Mouse (Mus musculus): ENCODE data around the gene Amy2a3. TPM values are rescaled to one million over a fixed set of nuclear protein-coding genes. Genes with fewer than 3 reads are reported as not detected.
"Not testable (repeated sequence)": the region's sequence is repeated elsewhere in the genome, so short reads cannot be mapped to it uniquely, and the experiment has no call there.

Amy2a3 gene
- total RNA-seq (2012; rRNA removed) (not detected in 2 replicates), polyA plus RNA-seq (2012; ENCODE audit: insufficient read depth in 1 of 2, insufficient read length in 2 of 2, low read depth in 1 of 2, low replicate concordance in 2 of 2, missing spikeins in 1 of 2) (not detected)

DNA sequence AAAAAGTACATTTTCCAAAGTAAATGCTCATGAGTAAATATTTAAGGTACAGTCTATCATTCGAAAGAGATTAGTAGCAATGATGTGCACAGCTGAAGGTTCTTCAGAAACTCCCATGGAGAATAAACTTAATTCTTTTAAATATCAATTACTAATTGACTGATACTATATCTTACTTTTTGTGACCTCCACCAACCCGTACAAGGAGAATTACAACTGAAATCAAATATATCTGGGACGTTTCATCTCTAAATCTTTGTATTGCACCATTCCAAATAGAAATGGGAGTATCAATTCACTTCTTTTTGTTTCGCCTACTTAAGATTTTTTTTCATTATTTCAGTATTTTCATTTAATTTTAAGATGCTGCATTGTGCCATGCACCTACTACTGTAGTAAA is at the start of gene Amy2a3:
Amy2a3 (minus strand) TSS at position 101 of the 400 bp plus-strand sequence.
- H3K27ac ChIP-seq (ENCODE audit: control insufficient read depth, low read depth, low read length); H3K36me3 ChIP-seq (ENCODE audit: control insufficient read depth in 1 of 2, insufficient read depth in 2 of 2, low read length in 2 of 2); H3K4me3 ChIP-seq (ENCODE audit: control insufficient read depth in 1 of 2, insufficient read depth in 1 of 2, low read depth in 2 of 2, low read length in 2 of 2); H3K27me3 ChIP-seq (ENCODE audit: control insufficient read depth in 1 of 2, insufficient read depth in 2 of 2, low read length in 2 of 2); H3K9ac ChIP-seq (ENCODE audit: control insufficient read depth, low read depth, low read length, poor library complexity, severe bottlenecking); H3K4me1 ChIP-seq (ENCODE audit: control insufficient read depth in 1 of 2, insufficient read depth in 2 of 2, low read length in 2 of 2); H3K79me2 ChIP-seq (ENCODE audit: control insufficient read depth, insufficient read depth, low read length, poor library complexity); H3K9me3 ChIP-seq (replicated peaks; ENCODE audit: insufficient read depth, low read length); DNase-seq (ENCODE audit: low read depth, low spot score): not testable (repeated sequence)

DNA sequence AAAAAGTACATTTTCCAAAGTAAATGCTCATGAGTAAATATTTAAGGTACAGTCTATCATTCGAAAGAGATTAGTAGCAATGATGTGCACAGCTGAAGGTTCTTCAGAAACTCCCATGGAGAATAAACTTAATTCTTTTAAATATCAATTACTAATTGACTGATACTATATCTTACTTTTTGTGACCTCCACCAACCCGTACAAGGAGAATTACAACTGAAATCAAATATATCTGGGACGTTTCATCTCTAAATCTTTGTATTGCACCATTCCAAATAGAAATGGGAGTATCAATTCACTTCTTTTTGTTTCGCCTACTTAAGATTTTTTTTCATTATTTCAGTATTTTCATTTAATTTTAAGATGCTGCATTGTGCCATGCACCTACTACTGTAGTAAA is 32.7 kb upstream of the Amy2a3 start, which contains the start of gene Amy2a2:
Amy2a2 (minus strand) TSS at position 101 of the 400 bp plus-strand sequence.
- H3K9ac ChIP-seq (ENCODE audit: control insufficient read depth, low read depth, low read length, poor library complexity, severe bottlenecking); H3K79me2 ChIP-seq (ENCODE audit: control insufficient read depth, insufficient read depth, low read length, poor library complexity); H3K9me3 ChIP-seq (replicated peaks; ENCODE audit: insufficient read depth, low read length); H3K36me3 ChIP-seq (ENCODE audit: control insufficient read depth in 1 of 2, insufficient read depth in 2 of 2, low read length in 2 of 2); DNase-seq (ENCODE audit: low read depth, low spot score); H3K27me3 ChIP-seq (ENCODE audit: control insufficient read depth in 1 of 2, insufficient read depth in 2 of 2, low read length in 2 of 2); H3K4me3 ChIP-seq (ENCODE audit: control insufficient read depth in 1 of 2, insufficient read depth in 1 of 2, low read depth in 2 of 2, low read length in 2 of 2); H3K4me1 ChIP-seq (ENCODE audit: control insufficient read depth in 1 of 2, insufficient read depth in 2 of 2, low read length in 2 of 2); H3K27ac ChIP-seq (ENCODE audit: control insufficient read depth, low read depth, low read length): not testable (repeated sequence)

DNA sequence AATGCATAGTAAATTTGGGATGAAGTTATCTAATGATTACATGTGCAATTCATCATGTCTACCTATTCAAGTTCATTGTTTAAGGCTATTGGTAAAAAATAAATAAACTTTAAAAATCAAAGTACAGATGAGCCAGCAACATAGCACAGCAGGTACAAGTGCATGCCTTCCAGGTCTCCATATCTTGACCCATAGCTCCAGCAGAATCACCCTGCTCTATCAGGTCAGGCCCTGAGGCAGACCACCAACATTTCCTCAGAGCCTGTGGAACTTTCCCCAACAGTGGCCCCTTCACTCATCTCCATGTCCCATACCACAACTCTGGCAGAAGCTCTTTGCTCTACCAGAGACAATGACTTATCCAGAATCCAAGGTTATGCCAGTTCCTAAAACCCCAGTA is 21.6 kb upstream of the Amy2a3 start:
- H3K27me3 ChIP-seq (ENCODE audit: control insufficient read depth in 1 of 2, insufficient read depth in 2 of 2, low read length in 2 of 2); H3K4me3 ChIP-seq (ENCODE audit: control insufficient read depth in 1 of 2, insufficient read depth in 1 of 2, low read depth in 2 of 2, low read length in 2 of 2); H3K9me3 ChIP-seq (replicated peaks; ENCODE audit: insufficient read depth, low read length): not testable (repeated sequence)

DNA sequence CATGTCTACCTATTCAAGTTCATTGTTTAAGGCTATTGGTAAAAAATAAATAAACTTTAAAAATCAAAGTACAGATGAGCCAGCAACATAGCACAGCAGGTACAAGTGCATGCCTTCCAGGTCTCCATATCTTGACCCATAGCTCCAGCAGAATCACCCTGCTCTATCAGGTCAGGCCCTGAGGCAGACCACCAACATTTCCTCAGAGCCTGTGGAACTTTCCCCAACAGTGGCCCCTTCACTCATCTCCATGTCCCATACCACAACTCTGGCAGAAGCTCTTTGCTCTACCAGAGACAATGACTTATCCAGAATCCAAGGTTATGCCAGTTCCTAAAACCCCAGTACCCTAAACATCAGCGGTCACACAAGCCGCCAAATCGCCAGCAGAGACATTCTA is 10.9 kb downstream of the Amy2a3 start:
- H3K79me2 ChIP-seq (ENCODE audit: control insufficient read depth, insufficient read depth, low read length, poor library complexity); H3K4me1 ChIP-seq (ENCODE audit: control insufficient read depth in 1 of 2, insufficient read depth in 2 of 2, low read length in 2 of 2); H3K36me3 ChIP-seq (ENCODE audit: control insufficient read depth in 1 of 2, insufficient read depth in 2 of 2, low read length in 2 of 2); H3K9me3 ChIP-seq (replicated peaks; ENCODE audit: insufficient read depth, low read length); H3K9ac ChIP-seq (ENCODE audit: control insufficient read depth, low read depth, low read length, poor library complexity, severe bottlenecking); DNase-seq (ENCODE audit: low read depth, low spot score); H3K27ac ChIP-seq (ENCODE audit: control insufficient read depth, low read depth, low read length); H3K27me3 ChIP-seq (ENCODE audit: control insufficient read depth in 1 of 2, insufficient read depth in 2 of 2, low read length in 2 of 2); H3K4me3 ChIP-seq (ENCODE audit: control insufficient read depth in 1 of 2, insufficient read depth in 1 of 2, low read depth in 2 of 2, low read length in 2 of 2): not testable (repeated sequence)

More for the DNA sequence above, 21.6 kb upstream of the Amy2a3 start:
- H3K79me2 ChIP-seq (ENCODE audit: control insufficient read depth, insufficient read depth, low read length, poor library complexity); DNase-seq (ENCODE audit: low read depth, low spot score); H3K36me3 ChIP-seq (ENCODE audit: control insufficient read depth in 1 of 2, insufficient read depth in 2 of 2, low read length in 2 of 2); H3K4me1 ChIP-seq (ENCODE audit: control insufficient read depth in 1 of 2, insufficient read depth in 2 of 2, low read length in 2 of 2); H3K9ac ChIP-seq (ENCODE audit: control insufficient read depth, low read depth, low read length, poor library complexity, severe bottlenecking); H3K27ac ChIP-seq (ENCODE audit: control insufficient read depth, low read depth, low read length): not testable (repeated sequence)

DNA sequence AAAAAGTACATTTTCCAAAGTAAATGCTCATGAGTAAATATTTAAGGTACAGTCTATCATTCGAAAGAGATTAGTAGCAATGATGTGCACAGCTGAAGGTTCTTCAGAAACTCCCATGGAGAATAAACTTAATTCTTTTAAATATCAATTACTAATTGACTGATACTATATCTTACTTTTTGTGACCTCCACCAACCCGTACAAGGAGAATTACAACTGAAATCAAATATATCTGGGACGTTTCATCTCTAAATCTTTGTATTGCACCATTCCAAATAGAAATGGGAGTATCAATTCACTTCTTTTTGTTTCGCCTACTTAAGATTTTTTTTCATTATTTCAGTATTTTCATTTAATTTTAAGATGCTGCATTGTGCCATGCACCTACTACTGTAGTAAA is 32.5 kb downstream of the Amy2a3 start, which contains the start of gene Amy2a4:
Amy2a4 (minus strand) TSS at position 101 of the 400 bp plus-strand sequence.
- not testable (repeated sequence) for DNase-seq (ENCODE audit: low read depth, low spot score); H3K27ac ChIP-seq (ENCODE audit: control insufficient read depth, low read depth, low read length); H3K4me3 ChIP-seq (ENCODE audit: control insufficient read depth in 1 of 2, insufficient read depth in 1 of 2, low read depth in 2 of 2, low read length in 2 of 2); H3K36me3 ChIP-seq (ENCODE audit: control insufficient read depth in 1 of 2, insufficient read depth in 2 of 2, low read length in 2 of 2); H3K4me1 ChIP-seq (ENCODE audit: control insufficient read depth in 1 of 2, insufficient read depth in 2 of 2, low read length in 2 of 2); H3K9me3 ChIP-seq (replicated peaks; ENCODE audit: insufficient read depth, low read length); H3K79me2 ChIP-seq (ENCODE audit: control insufficient read depth, insufficient read depth, low read length, poor library complexity); H3K9ac ChIP-seq (ENCODE audit: control insufficient read depth, low read depth, low read length, poor library complexity, severe bottlenecking); H3K27me3 ChIP-seq (ENCODE audit: control insufficient read depth in 1 of 2, insufficient read depth in 2 of 2, low read length in 2 of 2)

DNA sequence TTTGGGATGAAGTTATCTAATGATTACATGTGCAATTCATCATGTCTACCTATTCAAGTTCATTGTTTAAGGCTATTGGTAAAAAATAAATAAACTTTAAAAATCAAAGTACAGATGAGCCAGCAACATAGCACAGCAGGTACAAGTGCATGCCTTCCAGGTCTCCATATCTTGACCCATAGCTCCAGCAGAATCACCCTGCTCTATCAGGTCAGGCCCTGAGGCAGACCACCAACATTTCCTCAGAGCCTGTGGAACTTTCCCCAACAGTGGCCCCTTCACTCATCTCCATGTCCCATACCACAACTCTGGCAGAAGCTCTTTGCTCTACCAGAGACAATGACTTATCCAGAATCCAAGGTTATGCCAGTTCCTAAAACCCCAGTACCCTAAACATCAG is 43.6 kb downstream of the Amy2a3 start:
- H3K36me3 ChIP-seq (ENCODE audit: control insufficient read depth in 1 of 2, insufficient read depth in 2 of 2, low read length in 2 of 2); DNase-seq (ENCODE audit: low read depth, low spot score); H3K9me3 ChIP-seq (replicated peaks; ENCODE audit: insufficient read depth, low read length); H3K9ac ChIP-seq (ENCODE audit: control insufficient read depth, low read depth, low read length, poor library complexity, severe bottlenecking); H3K27me3 ChIP-seq (ENCODE audit: control insufficient read depth in 1 of 2, insufficient read depth in 2 of 2, low read length in 2 of 2); H3K4me3 ChIP-seq (ENCODE audit: control insufficient read depth in 1 of 2, insufficient read depth in 1 of 2, low read depth in 2 of 2, low read length in 2 of 2); H3K4me1 ChIP-seq (ENCODE audit: control insufficient read depth in 1 of 2, insufficient read depth in 2 of 2, low read length in 2 of 2); H3K79me2 ChIP-seq (ENCODE audit: control insufficient read depth, insufficient read depth, low read length, poor library complexity); H3K27ac ChIP-seq (ENCODE audit: control insufficient read depth, low read depth, low read length): not testable (repeated sequence)

DNA sequence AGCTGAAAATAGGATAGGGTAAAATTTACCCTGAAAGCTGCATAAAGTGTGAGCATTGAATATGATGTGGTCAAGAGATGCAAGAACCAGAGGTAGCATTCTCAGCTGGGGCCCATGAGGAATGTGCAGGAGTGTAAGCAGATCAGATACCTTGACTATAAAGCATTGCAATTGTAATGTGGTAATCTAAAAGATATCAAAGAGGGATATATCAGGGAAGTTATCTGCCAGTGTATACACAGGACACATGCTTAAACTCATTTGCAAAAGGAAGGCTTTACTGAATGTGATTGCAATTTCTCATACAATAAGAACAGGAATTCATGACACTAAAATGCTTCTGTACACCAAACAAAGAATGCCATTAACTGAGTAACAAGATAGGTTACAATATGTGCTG is 44.3 kb downstream of the Amy2a3 start:
- not testable (repeated sequence) for DNase-seq (ENCODE audit: low read depth, low spot score); H3K79me2 ChIP-seq (ENCODE audit: control insufficient read depth, insufficient read depth, low read length, poor library complexity); H3K36me3 ChIP-seq (ENCODE audit: control insufficient read depth in 1 of 2, insufficient read depth in 2 of 2, low read length in 2 of 2); H3K27me3 ChIP-seq (ENCODE audit: control insufficient read depth in 1 of 2, insufficient read depth in 2 of 2, low read length in 2 of 2); H3K9ac ChIP-seq (ENCODE audit: control insufficient read depth, low read depth, low read length, poor library complexity, severe bottlenecking); H3K4me3 ChIP-seq (ENCODE audit: control insufficient read depth in 1 of 2, insufficient read depth in 1 of 2, low read depth in 2 of 2, low read length in 2 of 2); H3K9me3 ChIP-seq (replicated peaks; ENCODE audit: insufficient read depth, low read length); H3K27ac ChIP-seq (ENCODE audit: control insufficient read depth, low read depth, low read length); H3K4me1 ChIP-seq (ENCODE audit: control insufficient read depth in 1 of 2, insufficient read depth in 2 of 2, low read length in 2 of 2)
